In the genomic region with DNA sequence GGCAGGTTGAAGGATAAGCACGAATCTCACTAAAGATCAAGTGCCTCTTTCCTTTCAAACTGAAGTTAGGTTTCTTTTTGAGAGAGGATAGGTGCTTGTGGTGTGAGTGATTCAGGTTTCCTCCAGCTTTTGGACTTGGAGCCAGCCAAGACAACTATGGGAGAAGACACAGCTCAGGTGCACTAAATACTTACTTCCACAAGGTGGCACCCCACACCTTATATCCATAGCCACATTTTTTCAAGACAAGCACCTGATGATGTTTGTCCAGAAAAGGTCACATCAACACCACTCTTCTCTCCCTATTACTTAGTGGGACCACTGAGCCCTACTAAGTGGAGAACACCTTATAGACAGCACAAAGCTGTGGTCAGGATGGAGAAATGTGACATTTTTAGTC, we compare ENCODE assay signal across 9 mouse cellular contexts. TPM values are rescaled to one million over a fixed set of nuclear protein-coding genes. Genes with fewer than 3 reads are reported as not detected.
A peak's percentile ranks its signal among the peaks of the same experiment; 100 is the strongest.
DNase-seq lines count a peak whose midpoint lies in the region; ATAC-seq and TF ChIP-seq lines count a peak whose summit lies in the region.
"Had no signal": no experiment of that assay in that cellular context is flagged by ENCODE, and none has a peak within 500 bp of the region (broad histone marks: within the 10 kb centered on the region; RNA-seq: fewer than 3 reads in every experiment).

No protein-coding gene starts in this region.

- no peak for ATAC-seq in limb, embryonic 11.5 days (ENCODE audit: insufficient number of reproducible peaks, low FRiP score, low TSS enrichment, low read depth)
- ATAC-seq in granulocyte monocyte progenitor cell, adult 5-6 weeks (replicated peaks; ENCODE audit: poor library complexity, severe bottlenecking): peak; percentile 86
- ATAC-seq in megakaryocyte progenitor cell, adult 5-6 weeks (replicated peaks; ENCODE audit: poor library complexity): peak; percentile 97
- no peak for ATAC-seq in forebrain, embryonic 15.5 days (replicated peaks)

- H3K36me3 ChIP-seq in limb, embryonic 11.5 days (ENCODE audit: control insufficient read depth, insufficient read depth, low read length): no peaks in the 10 kb centered on the region
- H3K36me3 ChIP-seq in limb, embryonic 10.5 days: no peaks in the 10 kb centered on the region
- H3K36me3 ChIP-seq in ES-E14 (ENCODE audit: control insufficient read depth, insufficient read depth, low read length, poor library complexity, severe bottlenecking): no peaks in the 10 kb centered on the region
- H3K36me3 ChIP-seq in forebrain, embryonic 15.5 days: no peaks in the 10 kb centered on the region
- H3K36me3 ChIP-seq: lung, embryonic 15.5 days had no signal

- no peak overlapping the region for H3K4me3 ChIP-seq in limb, embryonic 11.5 days (ENCODE audit: low read depth, low read length)
- H3K4me3 ChIP-seq in limb, embryonic 10.5 days: no peak overlapping the region
- H3K4me3 ChIP-seq in ES-E14 (ENCODE audit: insufficient read depth in 1 of 2, low read depth in 1 of 2, low read length in 2 of 2, poor library complexity in 1 of 2, severe bottlenecking in 1 of 2): no peak overlapping the region
- H3K4me3 ChIP-seq in forebrain, embryonic 15.5 days: no peak overlapping the region
- H3K4me3 ChIP-seq: lung, embryonic 15.5 days had no signal

- no peaks in the 10 kb centered on the region for H3K4me1 ChIP-seq in limb, embryonic 11.5 days (ENCODE audit: control insufficient read depth, insufficient read depth, low read length)
- H3K4me1 ChIP-seq in limb, embryonic 10.5 days: no peaks in the 10 kb centered on the region
- H3K4me1 ChIP-seq in ES-E14 (ENCODE audit: control insufficient read depth in 2 of 2, insufficient read depth in 2 of 2, low read length in 2 of 2, poor library complexity in 1 of 2): no peaks in the 10 kb centered on the region
- no peaks in the 10 kb centered on the region for H3K4me1 ChIP-seq in forebrain, embryonic 15.5 days
- H3K4me1 ChIP-seq: lung, embryonic 15.5 days had no signal

- H3K4me2 ChIP-seq in limb, embryonic 11.5 days (ENCODE audit: low read depth, severe bottlenecking): no peak overlapping the region
- H3K4me2 ChIP-seq in forebrain, embryonic 15.5 days (replicated peaks): no peak overlapping the region
- H3K4me2 ChIP-seq: lung, embryonic 15.5 days had no signal

- H3K27ac ChIP-seq in limb, embryonic 11.5 days (replicated peaks; ENCODE audit: low read depth, low read length): no peak overlapping the region
- H3K27ac ChIP-seq in limb, embryonic 10.5 days: no peak overlapping the region
- no peak overlapping the region for H3K27ac ChIP-seq in ES-E14 (ENCODE audit: insufficient read depth, low read depth, low read length, poor library complexity, severe bottlenecking)
- H3K27ac ChIP-seq in forebrain, embryonic 15.5 days (replicated peaks): no peak overlapping the region
- H3K27ac ChIP-seq: lung, embryonic 15.5 days had no signal

- 17% methylated on average over 1 of the region's 1 CpGs for WGBS in limb, embryonic 11.5 days
- 6% methylated on average over 1 of the region's 1 CpGs for WGBS in limb, embryonic 10.5 days
- 15% methylated on average over 1 of the region's 1 CpGs for WGBS in forebrain, embryonic 15.5 days

- peak; percentile 20 for DNase-seq in limb, embryonic 11.5 days (ENCODE audit: low spot score)
- DNase-seq in limb, embryonic 10.5 days (ENCODE audit: low spot score): no peak
- DNase-seq in ES-E14 (ENCODE audit: low read depth, low spot score): peak; percentile 48
- DNase-seq in adrenal gland, postnatal 10 days: peak; percentile 36
- DNase-seq in frontal cortex, postnatal 10 days (ENCODE audit: low spot score in 2 of 2): no peak

- no peak overlapping the region for H3K9ac ChIP-seq in limb, embryonic 11.5 days (ENCODE audit: low read length)
- H3K9ac ChIP-seq in ES-E14 (ENCODE audit: insufficient read depth, low read depth, low read length, poor library complexity, severe bottlenecking): no peak overlapping the region
- H3K9ac ChIP-seq in forebrain, embryonic 15.5 days (replicated peaks): no peak overlapping the region
- H3K9ac ChIP-seq: lung, embryonic 15.5 days had no signal

- in situ Hi-C loops in ES-E14 (cut with MboI; ENCODE audit: low sequenced_read_pairs in 2 of 2, unreplicated experiment in 2 of 2): no loop called here

- H3K27me3 ChIP-seq in limb, embryonic 11.5 days (ENCODE audit: control insufficient read depth, insufficient read depth, low read length): no peaks in the 10 kb centered on the region
- no peaks in the 10 kb centered on the region for H3K27me3 ChIP-seq in limb, embryonic 10.5 days (ENCODE audit: low read depth, poor library complexity, severe bottlenecking)
- no peaks in the 10 kb centered on the region for H3K27me3 ChIP-seq in forebrain, embryonic 15.5 days
- H3K27me3 ChIP-seq: lung, embryonic 15.5 days had no signal

- no peaks in the 10 kb centered on the region for H3K9me3 ChIP-seq in limb, embryonic 11.5 days (ENCODE audit: control insufficient read depth, low read length)
- H3K9me3 ChIP-seq in limb, embryonic 10.5 days (replicated peaks): no peaks in the 10 kb centered on the region
- no peaks in the 10 kb centered on the region for H3K9me3 ChIP-seq in ES-E14 (ENCODE audit: control insufficient read depth, insufficient read depth, low read depth, low read length)
- no peaks in the 10 kb centered on the region; the same call in 1 of the 2 replicates for H3K9me3 ChIP-seq in forebrain, embryonic 15.5 days
- H3K9me3 ChIP-seq: lung, embryonic 15.5 days had no signal

TF ChIP-seq in ES-E14, 5 proteins besides CTCF, POLR2A, EP300 and RAD21:
- TF ChIP-seq ZC3H11A (IDR thresholded peaks at IDR 0.05; ENCODE audit: borderline replicate concordance, low read depth, low read length) (peak; percentile 83; the same call in 1 of the 2 replicates), ZNF384 (IDR thresholded peaks at IDR 0.05; ENCODE audit: low read depth, low read length) (peak; percentile 77), HCFC1 (IDR thresholded peaks at IDR 0.05; ENCODE audit: borderline replicate concordance, insufficient read depth, low read length) (no peak)

RNA-seq across cellular contexts. Expression of gene Crlf2, which starts 52.1 kb away (rescaled TPM):
- polyA plus RNA-seq in limb, embryonic 11.5 days (2014; fragmentation: Nextera tagmentation; extraction: Ambion mirVana): 3.0 and 4.7 TPM in 2 replicates
- polyA plus RNA-seq in limb, embryonic 10.5 days (2016; fragmentation: Nextera tagmentation; extraction: Ambion mirVana): 7.0 and 8.1 TPM in 2 replicates
- total RNA-seq in ES-E14 (2012; rRNA removed): 18.4 and 19.9 TPM in 2 replicates
- 10 to 100 TPM; 23.1 to 25.9 TPM for total RNA-seq in adrenal gland, postnatal 10 days (2021)
- total RNA-seq in granulocyte monocyte progenitor cell, adult 5-6 weeks (2014; fragmentation: Nextera tagmentation): 7.5 and 25.7 TPM in 2 replicates
- total RNA-seq in granulocyte monocyte progenitor cell, adult 5-6 weeks (2017): 18.1 and 23.7 TPM in 2 replicates
- total RNA-seq in megakaryocyte progenitor cell, adult 5-6 weeks (2015): 8.8 and 11.5 TPM in 2 replicates
- 18.1 and 22.1 TPM in 2 replicates for total RNA-seq in megakaryocyte progenitor cell, adult 5-6 weeks (2017)
- polyA plus RNA-seq in forebrain, embryonic 15.5 days (2015; fragmentation: Nextera tagmentation; extraction: Ambion mirVana): 10.5 and 11.3 TPM in 2 replicates

Comparison
In these comparisons a context has a peak if more than half of its experiments do, and no peak if none do; other contexts are left out.
1. DNase-seq: peak in limb, embryonic 11.5 days (single experiment), ES-E14 (single experiment) and adrenal gland, postnatal 10 days (single experiment); none in limb, embryonic 10.5 days (single experiment) and frontal cortex, postnatal 10 days (0 of 2).
2. ATAC-seq: peak in granulocyte monocyte progenitor cell, adult 5-6 weeks (single experiment) and megakaryocyte progenitor cell, adult 5-6 weeks (single experiment); none in limb, embryonic 11.5 days (single experiment) and forebrain, embryonic 15.5 days (single experiment).